Mouse (Mus musculus): ENCODE results near the gene Olfr1437. TPM values are rescaled to one million over a fixed set of nuclear protein-coding genes. Genes with fewer than 3 reads are reported as not detected.
"Not testable (repeated sequence)": the region's sequence is repeated elsewhere in the genome, so short reads cannot be mapped to it uniquely, and the experiment has no call there.

The Olfr1437 gene
- polyA plus RNA-seq (2015; fragmentation: Nextera tagmentation; extraction: Ambion mirVana) = not detected in 2 replicates

- Histone ChIP-seq H3K4me1 (no peaks in the 10 kb centered on the region), H3K9me3 (no peaks in the 10 kb centered on the region), H3K27ac (no peak within 1 kb of the TSS), H3K27me3 (replicated peaks) (no peaks in the 10 kb centered on the region), H3K9ac (no peak within 1 kb of the TSS), H3K36me3 (replicated peaks) (no peaks in the 10 kb centered on the region), H3K4me2 (no peak within 1 kb of the TSS), H3K4me3 (no peak within 1 kb of the TSS)
- ATAC-seq (replicated peaks) = no peak
- WGBS = 83% methylated on average over 2 of the region's 2 CpGs
Observed at GRCm38 (mm10) chr19:12325001-12325400, at the start of gene Olfr1437. TSS of gene Olfr1437 (minus strand) at chr19:12325101.

GRCm38 (mm10) chr19:12374465-12375025 lies 49.6 kb upstream of the Olfr1437 start:
- no peaks in the 10 kb centered on the region for H3K9me3 ChIP-seq
- H3K27ac ChIP-seq = no peak overlapping the region
- no peaks in the 10 kb centered on the region for H3K36me3 ChIP-seq (replicated peaks)
- H3K4me2 ChIP-seq = no peak overlapping the region
- ATAC-seq (replicated peaks) = no peak
- no peak overlapping the region for H3K4me3 ChIP-seq
- H3K27me3 ChIP-seq (replicated peaks) = no peaks in the 10 kb centered on the region
- 76% methylated on average over 2 of the region's 2 CpGs for WGBS
- H3K9ac ChIP-seq = no peak overlapping the region
- no peaks in the 10 kb centered on the region for H3K4me1 ChIP-seq

GRCm38 (mm10) chr19:12373004-12373403 lies 48.1 kb upstream of the Olfr1437 start:
- no peak for ATAC-seq (replicated peaks)
- H3K4me2 ChIP-seq = no peak overlapping the region
- H3K36me3 ChIP-seq (replicated peaks) = no peaks in the 10 kb centered on the region
- H3K27ac ChIP-seq = no peak overlapping the region
- WGBS = 80% methylated on average over 3 of the region's 3 CpGs
- no peak overlapping the region for H3K9ac ChIP-seq
- H3K27me3 ChIP-seq (replicated peaks) = no peaks in the 10 kb centered on the region
- H3K4me1 ChIP-seq = no peaks in the 10 kb centered on the region
- H3K4me3 ChIP-seq = no peak overlapping the region
- no peaks in the 10 kb centered on the region for H3K9me3 ChIP-seq

GRCm38 (mm10) chr19:12335810-12336209 lies 10.9 kb upstream of the Olfr1437 start, which contains the start of gene Olfr1438-ps1:
TSS of gene Olfr1438-ps1 (minus strand) at chr19:12335910.
- Histone ChIP-seq H3K9me3 (no peaks in the 10 kb centered on the region), H3K9ac (no peak within 1 kb of the TSS), H3K4me3 (no peak within 1 kb of the TSS), H3K36me3 (replicated peaks) (no peaks in the 10 kb centered on the region), H3K4me2 (no peak within 1 kb of the TSS), H3K4me1 (no peaks in the 10 kb centered on the region), H3K27ac (no peak within 1 kb of the TSS), H3K27me3 (replicated peaks) (no peaks in the 10 kb centered on the region)
- ATAC-seq (replicated peaks) = no peak
- WGBS = 87% methylated on average over 3 of the region's 3 CpGs

- not testable (repeated sequence) for H3K9ac ChIP-seq; H3K9me3 ChIP-seq; ATAC-seq (replicated peaks); H3K4me2 ChIP-seq; H3K4me3 ChIP-seq; H3K4me1 ChIP-seq; H3K27ac ChIP-seq; H3K36me3 ChIP-seq (replicated peaks); H3K27me3 ChIP-seq (replicated peaks)
- 82% methylated on average over 1 of the region's 1 CpGs for WGBS
Observed at GRCm38 (mm10) chr19:12299030-12299429, 25.9 kb downstream of the Olfr1437 start, which contains the start of gene Olfr1436. TSS of gene Olfr1436 (minus strand) at chr19:12299130.

DNA sequence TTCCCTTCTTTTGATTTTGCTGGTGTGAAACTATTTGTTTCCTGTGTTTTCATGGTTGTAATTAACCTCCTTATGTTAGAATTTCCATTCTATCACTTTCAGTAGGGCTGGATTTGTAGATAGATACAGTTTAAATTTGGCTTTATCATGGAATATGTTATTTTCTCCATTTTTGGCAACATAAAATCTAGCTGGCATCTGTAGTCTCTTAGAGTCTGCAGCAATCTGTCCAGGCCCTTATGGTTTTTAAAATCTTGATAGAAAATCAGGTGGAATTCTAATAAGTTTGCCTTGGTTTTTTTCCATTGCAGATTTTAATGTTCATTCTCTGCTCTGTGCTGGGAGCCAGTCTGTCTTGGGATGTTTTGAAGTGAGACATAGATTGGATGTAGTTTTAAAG lies 31.9 kb downstream of the Olfr1437 start:
- Histone ChIP-seq H3K36me3 (replicated peaks) (no peaks in the 10 kb centered on the region), H3K4me2 (no peak overlapping the region), H3K4me3 (no peak overlapping the region), H3K9ac (no peak overlapping the region), H3K27me3 (replicated peaks) (no peaks in the 10 kb centered on the region), H3K27ac (no peak overlapping the region), H3K9me3 (no peaks in the 10 kb centered on the region), H3K4me1 (no peaks in the 10 kb centered on the region)
- no peak for ATAC-seq (replicated peaks)

DNA sequence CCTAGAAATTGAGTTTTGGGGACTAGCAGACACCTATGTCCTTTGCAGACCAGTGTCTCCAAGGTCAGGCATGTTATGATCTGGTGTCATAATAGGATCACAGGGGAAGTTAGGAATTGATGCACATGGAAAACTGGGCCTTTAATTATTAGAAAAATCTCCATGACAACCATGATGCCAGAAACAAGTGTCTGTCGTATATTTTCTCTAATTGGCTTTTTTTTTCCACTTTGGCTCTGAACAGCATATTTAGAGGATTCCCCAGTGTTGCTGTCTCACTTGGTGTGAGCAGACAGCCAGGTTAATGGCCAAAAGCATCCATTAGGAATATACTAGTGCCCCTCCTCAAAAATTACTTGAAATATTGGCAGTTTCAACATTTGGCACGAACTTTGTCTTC lies 45.3 kb downstream of the Olfr1437 start, which contains the start of gene Olfr1434:
Gene Olfr1434 (plus strand): TSS at position 301 of the 400 bp plus-strand sequence.
- Histone ChIP-seq H3K27ac (no peak within 1 kb of the TSS), H3K4me1 (no peaks in the 10 kb centered on the region), H3K27me3 (replicated peaks) (no peaks in the 10 kb centered on the region), H3K4me2 (no peak within 1 kb of the TSS), H3K9ac (no peak within 1 kb of the TSS), H3K9me3 (no peaks in the 10 kb centered on the region), H3K36me3 (replicated peaks) (no peaks in the 10 kb centered on the region), H3K4me3 (no peak within 1 kb of the TSS)
- no peak for ATAC-seq (replicated peaks)
- 70% methylated on average over 2 of the region's 2 CpGs for WGBS

Other genes with a start within 250 kb of the Olfr1437 start
- gene Olfr1425, start 247.4 kb downstream of the Olfr1437 start, polyA plus RNA-seq (2015; fragmentation: Nextera tagmentation; extraction: Ambion mirVana) = not detected in 2 replicates
- not detected in 2 replicates for gene Olfr1426, start 233.1 kb downstream of the Olfr1437 start, polyA plus RNA-seq (2015; fragmentation: Nextera tagmentation; extraction: Ambion mirVana)
- gene Olfr1427, start 221.8 kb downstream of the Olfr1437 start, polyA plus RNA-seq (2015; fragmentation: Nextera tagmentation; extraction: Ambion mirVana) = not detected in 2 replicates
- gene Olfr1428, start 209.2 kb downstream of the Olfr1437 start, polyA plus RNA-seq (2015; fragmentation: Nextera tagmentation; extraction: Ambion mirVana) = not detected in 2 replicates
- gene Olfr76, start 201.9 kb downstream of the Olfr1437 start, polyA plus RNA-seq (2015; fragmentation: Nextera tagmentation; extraction: Ambion mirVana) = not detected in 2 replicates
- not detected in 2 replicates for gene Olfr1555-ps1, start 155.0 kb downstream of the Olfr1437 start, polyA plus RNA-seq (2015; fragmentation: Nextera tagmentation; extraction: Ambion mirVana)
- not detected in 2 replicates for gene Olfr1431, start 124.5 kb downstream of the Olfr1437 start, polyA plus RNA-seq (2015; fragmentation: Nextera tagmentation; extraction: Ambion mirVana)
- not detected in 2 replicates for gene Olfr1432, start 92.5 kb downstream of the Olfr1437 start, polyA plus RNA-seq (2015; fragmentation: Nextera tagmentation; extraction: Ambion mirVana)
- gene Olfr262, start 83.4 kb downstream of the Olfr1437 start, polyA plus RNA-seq (2015; fragmentation: Nextera tagmentation; extraction: Ambion mirVana) = not detected in 2 replicates
- gene Olfr235, start 64.1 kb downstream of the Olfr1437 start, polyA plus RNA-seq (2015; fragmentation: Nextera tagmentation; extraction: Ambion mirVana) = not detected in 2 replicates
- gene Olfr1434, start 45.2 kb downstream of the Olfr1437 start, polyA plus RNA-seq (2015; fragmentation: Nextera tagmentation; extraction: Ambion mirVana) = not detected in 2 replicates
- not detected in 2 replicates for gene Olfr1436, start 26.0 kb downstream of the Olfr1437 start, polyA plus RNA-seq (2015; fragmentation: Nextera tagmentation; extraction: Ambion mirVana)
- gene Olfr1438-ps1, start 10.8 kb upstream of the Olfr1437 start, polyA plus RNA-seq (2015; fragmentation: Nextera tagmentation; extraction: Ambion mirVana) = not detected in 2 replicates
- not detected in 2 replicates for gene Olfr1440, start 62.2 kb upstream of the Olfr1437 start, polyA plus RNA-seq (2015; fragmentation: Nextera tagmentation; extraction: Ambion mirVana)
- gene Olfr1441, start 92.3 kb upstream of the Olfr1437 start, polyA plus RNA-seq (2015; fragmentation: Nextera tagmentation; extraction: Ambion mirVana) = not detected in 2 replicates
- gene Pfpl, start 102.8 kb upstream of the Olfr1437 start, polyA plus RNA-seq (2015; fragmentation: Nextera tagmentation; extraction: Ambion mirVana) = not detected in 2 replicates
- 0.62 and 0.73 TPM in 2 replicates for gene Mpeg1, start 135.7 kb upstream of the Olfr1437 start, polyA plus RNA-seq (2015; fragmentation: Nextera tagmentation; extraction: Ambion mirVana)
- 43.3 and 43.4 TPM in 2 replicates for gene Dtx4, start 176.4 kb upstream of the Olfr1437 start, polyA plus RNA-seq (2015; fragmentation: Nextera tagmentation; extraction: Ambion mirVana)
- 5.0 and 6.0 TPM in 2 replicates for gene Fam111a, start 220.6 kb upstream of the Olfr1437 start, polyA plus RNA-seq (2015; fragmentation: Nextera tagmentation; extraction: Ambion mirVana)